Mouse (Mus musculus) olfactory bulb, adult 2 months (tissue): ENCODE data around the gene 4430402I18Rik.

Source experiments
- CTCF ChIP-seq: fragments of 200-500 bp; IDR thresholded peaks from 2 replicates; pipeline ENCODE4 v1.5.1; 2012; ENCODE audit warnings: low read depth, mild to moderate bottlenecking, low read length, moderate library complexity; ENCODE audit not compliant: insufficient read depth
- POLR2A ChIP-seq: fragments of 200-500 bp; IDR thresholded peaks from 2 replicates; pipeline ENCODE4 v1.6.1; 2012; ENCODE audit warnings: mild to moderate bottlenecking, low read depth, low read length, moderate library complexity; ENCODE audit not compliant: insufficient read depth

DNA sequence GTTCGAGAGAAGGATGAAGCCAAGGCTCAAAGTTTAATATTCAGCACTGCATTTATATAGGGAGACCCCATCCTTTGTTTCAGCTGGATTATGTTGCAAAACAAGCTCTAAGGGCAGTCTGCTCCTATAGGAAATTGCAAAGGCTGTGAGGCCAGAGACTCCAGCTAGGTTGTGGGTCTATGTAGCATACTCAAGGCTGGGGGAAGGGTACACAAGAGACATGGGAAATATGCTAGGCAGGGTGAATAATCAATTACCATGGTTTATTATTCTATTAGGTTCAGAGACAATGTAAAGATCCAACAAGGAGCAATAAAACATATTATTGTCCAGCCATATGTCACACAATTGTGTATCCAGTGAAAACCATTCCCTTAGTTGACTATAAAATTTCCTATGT is 75.7 kb downstream of the 4430402I18Rik start:
- no peak for TF ChIP-seq CTCF
- TF ChIP-seq POLR2A: no peak
